In the genomic region with DNA sequence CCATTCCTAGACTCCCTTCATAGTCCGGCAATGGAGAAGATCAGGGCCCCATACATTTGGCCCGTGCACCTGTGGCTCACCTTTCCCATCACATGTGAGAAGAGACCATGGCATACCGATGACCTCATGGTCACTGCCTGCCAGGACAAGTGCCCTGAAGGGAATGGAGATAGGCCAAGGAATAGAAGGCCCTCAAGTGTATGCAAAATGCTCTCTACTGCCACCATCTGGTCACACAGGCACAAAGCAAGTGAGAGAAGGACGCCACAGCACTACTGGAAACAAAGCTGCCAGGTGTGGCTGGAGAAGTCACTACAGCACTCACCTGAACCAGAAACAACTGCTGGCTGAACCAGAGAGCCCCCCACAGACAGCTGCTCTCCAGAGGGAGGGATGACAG, we compare ENCODE assay signal across 9 mouse cellular contexts. TPM values are rescaled to one million over a fixed set of nuclear protein-coding genes. Genes with fewer than 3 reads are reported as not detected.
DNase-seq lines count a peak whose midpoint lies in the region; ATAC-seq and TF ChIP-seq lines count a peak whose summit lies in the region.
"Had no signal": no experiment of that assay in that cellular context is flagged by ENCODE, and none has a peak within 500 bp of the region (broad histone marks: within the 10 kb centered on the region; RNA-seq: fewer than 3 reads in every experiment).

No protein-coding gene starts in this region.

- H3K27me3 ChIP-seq in midbrain, embryonic 10.5 days (ENCODE audit: low read depth, poor library complexity, severe bottlenecking) = no peaks in the 10 kb centered on the region
- H3K27me3 ChIP-seq in midbrain, embryonic 16.5 days (ENCODE audit: control insufficient read depth, insufficient read depth, low read depth, low read length) = no peaks in the 10 kb centered on the region
- no peaks in the 10 kb centered on the region for H3K27me3 ChIP-seq in hindbrain, postnatal 0 days (ENCODE audit: insufficient read depth, low read length)
- H3K27me3 ChIP-seq in lung, embryonic 14.5 days (ENCODE audit: insufficient read depth, low read length) = no peaks in the 10 kb centered on the region
- H3K27me3 ChIP-seq: embryonic facial prominence, embryonic 13.5 days had no signal

- H3K27ac ChIP-seq in midbrain, embryonic 10.5 days (replicated peaks) = no peak overlapping the region
- no peak overlapping the region for H3K27ac ChIP-seq in midbrain, embryonic 16.5 days (ENCODE audit: low read length)
- H3K27ac ChIP-seq in hindbrain, postnatal 0 days = no peak overlapping the region; the same call in 1 of the 2 replicates
- H3K27ac ChIP-seq in lung, embryonic 14.5 days (ENCODE audit: low read depth) = no peak overlapping the region
- H3K27ac ChIP-seq: embryonic facial prominence, embryonic 13.5 days had no signal

- no peak overlapping the region for H3K9ac ChIP-seq in midbrain, embryonic 16.5 days (ENCODE audit: low read depth, low read length)
- H3K9ac ChIP-seq in hindbrain, postnatal 0 days (replicated peaks; ENCODE audit: low read length) = no peak overlapping the region
- no peak overlapping the region for H3K9ac ChIP-seq in lung, embryonic 14.5 days
- H3K9ac ChIP-seq: embryonic facial prominence, embryonic 13.5 days had no signal

- H3K4me2 ChIP-seq in midbrain, embryonic 16.5 days (ENCODE audit: low read length) = no peak overlapping the region
- no peak overlapping the region for H3K4me2 ChIP-seq in hindbrain, postnatal 0 days (ENCODE audit: low read depth, low read length)
- no peak overlapping the region for H3K4me2 ChIP-seq in lung, embryonic 14.5 days
- H3K4me2 ChIP-seq: embryonic facial prominence, embryonic 13.5 days had no signal

- peak; percentile 94 for TF ChIP-seq CTCF in hindbrain, postnatal 0 days (IDR thresholded peaks at IDR 0.05; ENCODE audit: low read depth)
- peak; percentile 91 for TF ChIP-seq CTCF in lung, embryonic 14.5 days (IDR thresholded peaks at IDR 0.05; ENCODE audit: low read depth)

- no peaks in the 10 kb centered on the region for H3K9me3 ChIP-seq in midbrain, embryonic 10.5 days (replicated peaks)
- H3K9me3 ChIP-seq in midbrain, embryonic 16.5 days (replicated peaks; ENCODE audit: control insufficient read depth, low read length, poor library complexity, severe bottlenecking) = no peaks in the 10 kb centered on the region
- H3K9me3 ChIP-seq in hindbrain, postnatal 0 days (ENCODE audit: low read length) = no peaks in the 10 kb centered on the region
- H3K9me3 ChIP-seq in lung, embryonic 14.5 days (ENCODE audit: low read depth, low read length) = no peaks in the 10 kb centered on the region
- H3K9me3 ChIP-seq: embryonic facial prominence, embryonic 13.5 days had no signal

- ATAC-seq in midbrain, embryonic 16.5 days = no peak
- peak; percentile 46; the same call in 1 of the 2 replicates for ATAC-seq in hindbrain, postnatal 0 days
- no peak for ATAC-seq in lung, embryonic 14.5 days (ENCODE audit: insufficient read depth)
- no peak for ATAC-seq in frontal cortex, adult (ENCODE audit: low TSS enrichment)

- H3K4me3 ChIP-seq in midbrain, embryonic 10.5 days = no peak overlapping the region
- no peak overlapping the region for H3K4me3 ChIP-seq in midbrain, embryonic 16.5 days (ENCODE audit: low read depth, low read length)
- no peak overlapping the region for H3K4me3 ChIP-seq in hindbrain, postnatal 0 days (ENCODE audit: low read length)
- H3K4me3 ChIP-seq in lung, embryonic 14.5 days (ENCODE audit: low read depth, low read length) = no peak overlapping the region
- H3K4me3 ChIP-seq: embryonic facial prominence, embryonic 13.5 days had no signal

- peak; percentile 49 for DNase-seq in midbrain, embryonic 10.5 days (ENCODE audit: low spot score)
- DNase-seq in Muller cell, postnatal 12 days (ENCODE audit: inconsistent ontology term) = peak; percentile 28
- DNase-seq in embryo, embryonic 10 days (ENCODE audit: low spot score) = peak; percentile 78
- DNase-seq in hindbrain, postnatal 0 days (ENCODE audit: low spot score) = peak; percentile 83
- DNase-seq in lung, embryonic 14.5 days = peak; percentile 80
- DNase-seq in spleen, postnatal 10 days (ENCODE audit: low spot score in 2 of 2) = peak; percentile 64 to 76

- WGBS in midbrain, embryonic 10.5 days = 68% methylated on average over 4 of the region's 4 CpGs
- 58% methylated on average over 4 of the region's 4 CpGs for WGBS in midbrain, embryonic 16.5 days
- WGBS in hindbrain, postnatal 0 days = 56% methylated on average over 4 of the region's 4 CpGs
- 62% methylated on average over 4 of the region's 4 CpGs for WGBS in lung, embryonic 14.5 days

- H3K4me1 ChIP-seq in midbrain, embryonic 10.5 days = peaks cover 4% of the 10 kb centered on the region
- peaks cover 3% of the 10 kb centered on the region; the same call in 1 of the 2 replicates for H3K4me1 ChIP-seq in midbrain, embryonic 16.5 days (ENCODE audit: control insufficient read depth, insufficient read depth, low read length)
- H3K4me1 ChIP-seq in hindbrain, postnatal 0 days (ENCODE audit: insufficient read depth, low read length) = no peaks in the 10 kb centered on the region
- peaks cover 8% of the 10 kb centered on the region; the same call in 1 of the 2 replicates for H3K4me1 ChIP-seq in lung, embryonic 14.5 days (ENCODE audit: insufficient read depth)

- H3K36me3 ChIP-seq in midbrain, embryonic 10.5 days = peaks cover 93% of the 10 kb centered on the region
- H3K36me3 ChIP-seq in midbrain, embryonic 16.5 days (ENCODE audit: control insufficient read depth, insufficient read depth, low read length) = peaks cover 45% of the 10 kb centered on the region
- peaks cover 75% of the 10 kb centered on the region for H3K36me3 ChIP-seq in hindbrain, postnatal 0 days (ENCODE audit: insufficient read depth, low read length)
- H3K36me3 ChIP-seq in lung, embryonic 14.5 days (ENCODE audit: insufficient read depth) = peaks cover 87% of the 10 kb centered on the region

RNA-seq across cellular contexts. Expression of gene Necap2, which starts 8.4 kb away (rescaled TPM):
- polyA plus RNA-seq in midbrain, embryonic 10.5 days (2016; fragmentation: Nextera tagmentation; extraction: Ambion mirVana) = 54.8 TPM in 2 replicates
- polyA plus RNA-seq in midbrain, embryonic 16.5 days (2015; fragmentation: Nextera tagmentation; extraction: Ambion mirVana) = 52.5 and 55.9 TPM in 2 replicates
- total RNA-seq in hindbrain, postnatal 0 days (2014; rRNA removed) = 52.5 and 67.5 TPM in 2 replicates
- polyA plus RNA-seq in hindbrain, postnatal 0 days (2015; fragmentation: Nextera tagmentation; extraction: Ambion mirVana) = 51.5 and 51.8 TPM in 2 replicates
- 88.9 and 93.6 TPM in 2 replicates for polyA plus RNA-seq in lung, embryonic 14.5 days (2014; fragmentation: Nextera tagmentation; extraction: Ambion mirVana)

RNA-seq across cellular contexts. Expression of gene Crocc, which starts 9.4 kb away (rescaled TPM):
- 10.8 and 11.0 TPM in 2 replicates for polyA plus RNA-seq in midbrain, embryonic 10.5 days (2016; fragmentation: Nextera tagmentation; extraction: Ambion mirVana)
- 5.3 and 6.3 TPM in 2 replicates for polyA plus RNA-seq in midbrain, embryonic 16.5 days (2015; fragmentation: Nextera tagmentation; extraction: Ambion mirVana)
- total RNA-seq in hindbrain, postnatal 0 days (2014; rRNA removed) = 18.7 and 19.7 TPM in 2 replicates
- 3.8 and 3.9 TPM in 2 replicates for polyA plus RNA-seq in hindbrain, postnatal 0 days (2015; fragmentation: Nextera tagmentation; extraction: Ambion mirVana)
- polyA plus RNA-seq in lung, embryonic 14.5 days (2014; fragmentation: Nextera tagmentation; extraction: Ambion mirVana) = 7.4 and 9.8 TPM in 2 replicates

RNA-seq across cellular contexts. Expression of gene Spata21, which starts 18.4 kb away (rescaled TPM):
- polyA plus RNA-seq in midbrain, embryonic 10.5 days (2016; fragmentation: Nextera tagmentation; extraction: Ambion mirVana) = 0.05 and 0.20 TPM in 2 replicates
- polyA plus RNA-seq in midbrain, embryonic 16.5 days (2015; fragmentation: Nextera tagmentation; extraction: Ambion mirVana) = 0.39 TPM in 1 of 2 replicates, not detected in the other
- total RNA-seq in hindbrain, postnatal 0 days (2014; rRNA removed) = 0.37 and 0.90 TPM in 2 replicates
- 0.84 and 1.6 TPM in 2 replicates for polyA plus RNA-seq in hindbrain, postnatal 0 days (2015; fragmentation: Nextera tagmentation; extraction: Ambion mirVana)
- 0.20 and 0.34 TPM in 2 replicates for polyA plus RNA-seq in lung, embryonic 14.5 days (2014; fragmentation: Nextera tagmentation; extraction: Ambion mirVana)

RNA-seq across cellular contexts. Expression of gene Mfap2, which starts 59.5 kb away (rescaled TPM):
- polyA plus RNA-seq in midbrain, embryonic 10.5 days (2016; fragmentation: Nextera tagmentation; extraction: Ambion mirVana) = 260 and 321 TPM in 2 replicates
- polyA plus RNA-seq in midbrain, embryonic 16.5 days (2015; fragmentation: Nextera tagmentation; extraction: Ambion mirVana) = 121 and 141 TPM in 2 replicates
- total RNA-seq in hindbrain, postnatal 0 days (2014; rRNA removed) = 20.6 and 42.3 TPM in 2 replicates
- polyA plus RNA-seq in hindbrain, postnatal 0 days (2015; fragmentation: Nextera tagmentation; extraction: Ambion mirVana) = 92.0 and 99.5 TPM in 2 replicates
- polyA plus RNA-seq in lung, embryonic 14.5 days (2014; fragmentation: Nextera tagmentation; extraction: Ambion mirVana) = 517 and 566 TPM in 2 replicates

Comparison
In these comparisons a context has a peak if more than half of its experiments do, and no peak if none do; other contexts are left out.
1. DNase-seq: peak in every context shown above with its lines; median percentile 83 in hindbrain, postnatal 0 days; 80 in lung, embryonic 14.5 days; 78 in embryo, embryonic 10 days; 70 in spleen, postnatal 10 days; 49 in midbrain, embryonic 10.5 days; 28 in Muller cell, postnatal 12 days.